Mouse (Mus musculus) limb, embryonic 15.5 days (tissue): Measurements from ENCODE around the gene Pla2g6. TPM values are rescaled to one million over a fixed set of nuclear protein-coding genes. Genes with fewer than 3 reads are reported as not detected.
A peak's percentile ranks its signal among the peaks of the same experiment; 100 is the strongest.

ENCODE experiments used
- ATAC-seq: fragments of 200-750 bp; cut with Nextera tagmentation; 2 replicates; pipeline ENCODE4 v1.8.0; 2017; ENCODE audit warnings: low read depth, moderate TSS enrichment; ENCODE audit not compliant: insufficient number of reproducible peaks, low FRiP score, low TSS enrichment
- H3K27ac ChIP-seq: fragments of 300-500 bp; sonication (generic); 2 replicates; pipeline ENCODE4 v1.5.1; 2015; ENCODE audit warnings: moderate library complexity, mild to moderate bottlenecking, inconsistent platforms
- H3K27me3 ChIP-seq: fragments of 300-500 bp; sonication (generic); 2 replicates; pipeline ENCODE4 v1.6.1; 2015; ENCODE audit warnings: inconsistent platforms
- H3K36me3 ChIP-seq: fragments of 300-500 bp; sonication (generic); 2 replicates; pipeline ENCODE4 v1.6.1; 2015; ENCODE audit warnings: inconsistent platforms
- H3K4me1 ChIP-seq: fragments of 300-500 bp; sonication (generic); 2 replicates; pipeline ENCODE4 v1.6.1; 2015; ENCODE audit warnings: inconsistent platforms
- H3K4me2 ChIP-seq: fragments of 300-500 bp; sonication (generic); 2 replicates; pipeline ENCODE4 v1.6.1; 2015; ENCODE audit warnings: mild to moderate bottlenecking, inconsistent platforms
- H3K4me3 ChIP-seq: fragments of 300-500 bp; sonication (generic); 2 replicates; pipeline ENCODE4 v1.5.1; 2015; ENCODE audit warnings: mild to moderate bottlenecking, inconsistent platforms
- H3K9ac ChIP-seq: fragments of 300-500 bp; sonication (generic); 2 replicates; pipeline ENCODE4 v1.6.1; 2015; ENCODE audit warnings: inconsistent platforms
- H3K9me3 ChIP-seq: fragments of 300-500 bp; sonication (generic); 2 replicates; pipeline ENCODE4 v1.6.1; 2016; ENCODE audit warnings: inconsistent platforms
- WGBS: fragments of 180-500 bp; shearing (Covaris S2); methylation state at CpG from one replicate; pipeline ENCODE4 v1.1.7; 2015; 5-methylcytosine and 5-hydroxymethylcytosine counted together
- microRNA counts: library from miRNA; unstranded; fragments of <30 nt; microRNA quantifications from one replicate; lab custom pipeline; 2016
- microRNA-seq: library from miRNA; unstranded; fragments of <30 nt; microRNA quantifications from one replicate; pipeline ENCODE4, GENCODE M21; 2016
- polyA plus RNA-seq: library from polyadenylated mRNA; unstranded; fragments of >200 nt; fragmentation: Nextera tagmentation; extraction: Ambion mirVana; gene quantifications from 2 replicates; pipeline ENCODE4 v1.2.1, GENCODE M21; 2015

The Pla2g6 gene
- polyA plus RNA-seq, 1 experiment from 2014 or later = 12.9 TPM

DNA sequence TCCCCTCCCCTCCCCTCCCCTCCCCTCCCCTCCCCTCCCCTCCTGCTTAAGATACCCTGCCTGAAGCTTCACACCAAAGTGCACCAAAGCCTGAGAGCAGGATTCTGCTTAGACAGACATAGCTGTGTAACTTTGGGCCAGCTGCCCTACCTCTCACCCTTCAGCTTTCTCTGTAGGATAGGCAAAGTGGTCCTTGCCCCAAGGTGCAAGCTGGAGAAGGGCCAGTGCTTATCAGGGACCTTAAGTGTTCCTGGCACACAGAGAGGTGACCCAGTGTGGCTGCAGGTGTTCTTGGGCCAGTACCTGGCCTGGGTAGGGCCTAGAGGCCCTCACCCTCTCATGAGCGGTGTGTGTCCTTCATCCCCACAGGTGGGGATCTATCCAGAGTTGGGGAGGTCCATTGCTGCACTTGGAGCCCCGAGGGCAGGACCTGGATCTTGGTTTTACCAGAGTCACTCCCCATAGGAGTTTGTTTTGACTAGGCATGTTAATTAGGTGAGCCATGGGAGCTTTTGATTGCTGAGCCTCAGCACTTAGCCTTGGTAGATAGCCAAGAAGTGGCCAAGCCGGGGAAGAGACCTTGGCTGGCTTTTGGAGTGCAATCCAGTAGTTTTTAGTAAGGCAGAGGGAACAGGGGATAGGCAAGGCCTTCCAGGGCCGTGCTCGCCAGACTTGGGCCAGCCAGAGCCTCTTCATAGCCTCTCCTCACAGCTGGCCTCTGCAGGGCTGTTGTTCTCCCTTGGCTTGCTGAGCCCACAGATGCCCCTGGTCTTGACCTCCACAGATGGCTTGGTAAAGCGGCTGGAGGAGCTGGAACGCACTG is 83.9 kb downstream of the Pla2g6 start:
- no peak for ATAC-seq
- Histone ChIP-seq H3K4me2 (no peak overlapping the region), H3K4me3 (no peak overlapping the region), H3K36me3 (peaks cover 76% of the 10 kb centered on the region), H3K9ac (no peak overlapping the region), H3K4me1 (peaks cover 6% of the 10 kb centered on the region), H3K27me3 (no peaks in the 10 kb centered on the region), H3K27ac (peak overlapping the region; percentile 68; the same call in 1 of the 2 replicates), H3K9me3 (no peaks in the 10 kb centered on the region)
- WGBS = 72% methylated on average over 7 of the region's 7 CpGs

DNA sequence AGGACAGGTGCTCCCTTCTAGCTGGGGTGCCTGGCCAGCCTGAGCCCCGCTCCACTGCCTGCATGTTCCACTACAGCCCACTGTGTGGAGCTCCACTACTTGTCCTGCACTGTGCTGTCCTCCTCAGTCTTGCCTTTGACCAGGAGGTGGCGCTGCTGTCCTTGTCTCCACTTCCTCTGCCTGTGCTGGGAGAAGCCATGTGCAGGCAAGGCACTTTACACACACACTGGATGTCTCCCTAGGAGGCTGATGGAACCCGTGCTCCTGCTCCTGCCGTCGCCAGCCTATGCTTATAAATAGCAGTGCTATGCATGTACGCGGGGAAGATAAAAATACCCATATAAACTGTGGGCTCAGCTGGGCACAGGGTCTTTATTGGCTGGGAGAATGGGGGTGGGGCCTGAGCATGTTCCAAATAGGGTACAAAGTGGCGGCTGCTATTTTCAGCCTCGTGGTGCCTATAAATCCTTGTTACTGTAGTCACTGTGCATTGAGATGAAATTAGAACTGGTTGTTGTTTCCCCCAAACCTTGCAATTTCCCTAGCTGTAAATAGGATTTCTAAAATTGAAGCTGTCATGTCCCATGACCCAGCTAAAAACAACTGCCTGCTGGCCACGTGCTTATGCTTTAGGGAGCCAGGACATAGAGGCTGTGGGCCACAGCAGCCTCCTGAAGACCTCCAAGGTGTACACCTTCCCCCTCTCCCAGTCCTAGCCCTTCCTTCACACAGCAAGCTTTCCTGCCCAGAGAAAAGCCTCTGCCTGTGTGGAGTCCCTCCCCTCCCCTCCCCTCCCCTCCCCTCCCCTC is 84.8 kb downstream of the Pla2g6 start:
- no peak overlapping the region for H3K4me3 ChIP-seq
- WGBS = 7% methylated on average over 10 of the region's 10 CpGs
- H3K36me3 ChIP-seq = peaks cover 76% of the 10 kb centered on the region
- peak overlapping the region; percentile 30 for H3K27ac ChIP-seq
- H3K9ac ChIP-seq = no peak overlapping the region
- 0 out of 2 replicates have a peak overlapping the region, but pooled peaks have one; percentile 22 for H3K4me2 ChIP-seq
- peaks cover 6% of the 10 kb centered on the region for H3K4me1 ChIP-seq
- peak; percentile 92 for ATAC-seq
- H3K9me3 ChIP-seq = no peaks in the 10 kb centered on the region
- H3K27me3 ChIP-seq = no peaks in the 10 kb centered on the region

DNA sequence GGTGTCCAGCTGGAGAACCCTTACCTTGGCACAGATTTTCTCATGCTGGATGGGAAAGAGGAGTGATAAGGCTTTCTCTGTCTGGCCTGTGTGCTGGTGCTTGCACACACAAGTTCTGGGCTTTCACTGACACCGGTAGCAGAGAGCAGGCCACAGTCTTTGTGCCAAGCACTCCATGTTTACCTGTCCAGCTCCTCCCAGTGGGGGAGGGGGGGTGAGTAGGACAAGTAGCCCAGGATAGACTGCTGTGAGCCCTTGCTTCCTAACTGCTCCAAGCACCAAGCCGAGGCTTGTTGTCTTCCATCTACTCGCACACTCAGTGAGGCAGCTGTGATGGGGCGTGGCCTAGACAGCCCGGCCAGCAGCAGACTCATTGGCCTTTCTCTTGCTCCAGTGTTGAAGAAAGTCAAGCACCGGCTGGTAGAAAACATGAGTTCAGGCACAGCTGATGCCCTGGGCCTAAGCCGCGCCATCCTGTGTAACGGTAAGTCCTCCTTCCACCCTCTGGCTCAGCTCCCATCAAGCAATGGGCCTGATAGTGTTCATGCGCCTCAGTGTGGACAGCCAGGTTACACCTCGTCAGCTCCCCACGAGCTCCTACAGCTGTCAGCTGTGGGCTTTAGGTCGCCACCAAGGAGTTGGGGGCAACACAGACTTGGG is 85.5 kb downstream of the Pla2g6 start:
- peak overlapping the region; percentile 30; the same call in 1 of the 2 replicates for H3K27ac ChIP-seq
- WGBS = 73% methylated on average over 13 of the region's 13 CpGs

DNA sequence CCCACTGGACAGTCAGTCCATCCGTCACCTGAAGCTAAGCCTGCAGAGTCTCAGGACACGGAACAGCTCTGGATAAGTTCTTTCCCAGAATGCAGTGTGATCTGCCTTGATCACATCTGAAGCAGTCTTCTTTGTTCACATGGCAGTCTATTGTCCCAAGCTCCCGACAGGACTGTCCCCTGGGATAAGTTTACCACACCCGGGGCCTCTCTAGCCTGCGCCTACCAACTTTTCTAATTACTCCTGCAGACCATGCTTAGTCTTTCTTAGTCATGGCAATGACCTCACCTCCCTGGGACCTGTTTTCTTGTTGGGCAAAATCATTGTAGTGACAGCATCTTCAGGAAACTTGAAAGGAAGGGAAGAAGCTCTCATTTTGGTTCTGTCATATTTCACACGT is 90.2 kb downstream of the Pla2g6 start:
- Histone ChIP-seq H3K9me3 (no peaks in the 10 kb centered on the region), H3K27me3 (no peaks in the 10 kb centered on the region), H3K4me3 (no peak overlapping the region), H3K4me2 (no peak overlapping the region), H3K4me1 (no peaks in the 10 kb centered on the region; the same call in none of the 2 replicates), H3K9ac (no peak overlapping the region), H3K27ac (no peak overlapping the region), H3K36me3 (peaks cover 70% of the 10 kb centered on the region)
- WGBS = 82% methylated on average over 6 of the region's 6 CpGs
- ATAC-seq = no peak

More for the DNA sequence above, 85.5 kb downstream of the Pla2g6 start:
- no peak overlapping the region for H3K4me3 ChIP-seq
- no peaks in the 10 kb centered on the region for H3K9me3 ChIP-seq
- no peaks in the 10 kb centered on the region for H3K27me3 ChIP-seq
- ATAC-seq = peak; percentile 32
- H3K4me1 ChIP-seq = peaks cover 6% of the 10 kb centered on the region
- peaks cover 75% of the 10 kb centered on the region for H3K36me3 ChIP-seq
- H3K9ac ChIP-seq = no peak overlapping the region
- no peak overlapping the region for H3K4me2 ChIP-seq

MicroRNA genes within 50 kb of the gene (microRNA counts, 519-probe panel; counts per million panel counts)
- microRNA mmu-miR-1943 (lab: Ali Mortazavi, UCI) = 1,678 counts per million, percentile 24 among the panel's probes with 10 or more counts

Small RNA genes within 50 kb of the gene (microRNA-seq; reads per million reads assigned to microRNA genes)
- 2.7 reads per million, percentile 6 among the genes with 10 or more reads in this experiment for gene Mir1943

Other genes with a start within 250 kb of the Pla2g6 start
- gene Micall1, start 219.5 kb downstream of the Pla2g6 start, polyA plus RNA-seq = 15.1 and 16.3 TPM in 2 replicates
- gene Polr2f, start 187.4 kb downstream of the Pla2g6 start, polyA plus RNA-seq = 295 and 310 TPM in 2 replicates
- gene 1700088E04Rik, start 187.1 kb downstream of the Pla2g6 start, polyA plus RNA-seq = 6.3 and 8.5 TPM in 2 replicates
- gene Sox10, start 163.2 kb downstream of the Pla2g6 start, polyA plus RNA-seq = 4.2 and 5.2 TPM in 2 replicates
- 43.8 and 45.8 TPM in 2 replicates for gene Pick1, start 99.2 kb downstream of the Pla2g6 start, polyA plus RNA-seq
- gene Gm49486, start 99.0 kb downstream of the Pla2g6 start, polyA plus RNA-seq = 1.1 and 1.2 TPM in 2 replicates
- 0.12 and 0.36 TPM in 2 replicates for gene Slc16a8, start 73.6 kb downstream of the Pla2g6 start, polyA plus RNA-seq
- 17.2 and 19.7 TPM in 2 replicates for gene Baiap2l2, start 42.9 kb downstream of the Pla2g6 start, polyA plus RNA-seq
- gene Maff, start 18.2 kb upstream of the Pla2g6 start, polyA plus RNA-seq = 4.2 and 4.7 TPM in 2 replicates
- 87.5 and 99.8 TPM in 2 replicates for gene Tmem184b, start 75.2 kb upstream of the Pla2g6 start, polyA plus RNA-seq
- gene Csnk1e, start 127.2 kb upstream of the Pla2g6 start, polyA plus RNA-seq = 81.0 and 82.7 TPM in 2 replicates
- not detected in 2 replicates for gene Kcnj4, start 176.9 kb upstream of the Pla2g6 start, polyA plus RNA-seq
- 211 and 223 TPM in 2 replicates for gene Kdelr3, start 188.0 kb upstream of the Pla2g6 start, polyA plus RNA-seq
- gene Ddx17, start 218.4 kb upstream of the Pla2g6 start, polyA plus RNA-seq = 41.6 and 54.0 TPM in 2 replicates